Mouse (Mus musculus) right cerebral cortex, postnatal 10 days (tissue): ENCODE measurements around the gene Dph3.
"Not testable (repeated sequence)": the region's sequence is repeated elsewhere in the genome, so short reads cannot be mapped to it uniquely, and the experiment has no call there.

Source experiments
- DNase-seq, 2 experiments: peaks; one replicate each; pipeline ENCODE4 v3.0.0; 2021; ENCODE audit warnings: low spot score in 2 of 2

Dph3 gene

GRCm38 (mm10) chr14:32085486-32086201 is at the start of gene Dph3:
TSS of gene Dph3 (minus strand) at chr14:32085729.
- DNase-seq: peak; percentile 99

- no peak for DNase-seq
Measured at GRCm38 (mm10) chr14:32134293-32134692, 48.8 kb upstream of the Dph3 start.

- DNase-seq: no peak
Measured at GRCm38 (mm10) chr14:32131836-32132235, 46.3 kb upstream of the Dph3 start.

- no peak for DNase-seq
Measured at GRCm38 (mm10) chr14:32128409-32128808, 42.9 kb upstream of the Dph3 start.

- DNase-seq: not testable (repeated sequence)
Measured at GRCm38 (mm10) chr14:32125256-32125655, 39.7 kb upstream of the Dph3 start.

- no peak for DNase-seq
Measured at GRCm38 (mm10) chr14:32124261-32124660, 38.7 kb upstream of the Dph3 start.

GRCm38 (mm10) chr14:32121920-32122315 is 36.4 kb upstream of the Dph3 start:
- DNase-seq: no peak

- DNase-seq: no peak
Measured at GRCm38 (mm10) chr14:32120940-32121919, 35.7 kb upstream of the Dph3 start.

- not testable (repeated sequence) for DNase-seq
Measured at GRCm38 (mm10) chr14:32112124-32112523, 26.6 kb upstream of the Dph3 start.

GRCm38 (mm10) chr14:32106911-32107310 is 21.4 kb upstream of the Dph3 start:
- DNase-seq: no peak

GRCm38 (mm10) chr14:32105663-32106062 is 20.1 kb upstream of the Dph3 start:
- DNase-seq: no peak

GRCm38 (mm10) chr14:32103556-32103955 is 18.0 kb upstream of the Dph3 start:
- DNase-seq: no peak

- no peak for DNase-seq
Measured at GRCm38 (mm10) chr14:32098951-32099350, 13.4 kb upstream of the Dph3 start.

- no peak for DNase-seq
Measured at GRCm38 (mm10) chr14:32097691-32098090, 12.2 kb upstream of the Dph3 start.

- DNase-seq: no peak
Measured at GRCm38 (mm10) chr14:32096740-32097139, 11.2 kb upstream of the Dph3 start.

GRCm38 (mm10) chr14:32095646-32096045 is 10.1 kb upstream of the Dph3 start:
- DNase-seq: no peak

- DNase-seq: no peak
Measured at GRCm38 (mm10) chr14:32093500-32094117, 8.1 kb upstream of the Dph3 start.

GRCm38 (mm10) chr14:32093018-32093417 is 7.5 kb upstream of the Dph3 start:
- no peak for DNase-seq

GRCm38 (mm10) chr14:32091704-32092103 is 6.2 kb upstream of the Dph3 start:
- no peak for DNase-seq

- DNase-seq: no peak
Measured at GRCm38 (mm10) chr14:32091124-32091523, 5.6 kb upstream of the Dph3 start.

GRCm38 (mm10) chr14:32087584-32088248 is 2.2 kb upstream of the Dph3 start:
- DNase-seq: not testable (repeated sequence)

GRCm38 (mm10) chr14:32086226-32086625 is 697 bp upstream of the Dph3 start:
- no peak for DNase-seq
